Mouse (Mus musculus): ENCODE data around the gene Hivep3.

The Hivep3 gene

GRCm38 (mm10) chr4:119948922-119949614 lies 215.5 kb downstream of the Hivep3 start:
- no peak for DNase-seq (ENCODE audit: extremely low spot score)

DNA sequence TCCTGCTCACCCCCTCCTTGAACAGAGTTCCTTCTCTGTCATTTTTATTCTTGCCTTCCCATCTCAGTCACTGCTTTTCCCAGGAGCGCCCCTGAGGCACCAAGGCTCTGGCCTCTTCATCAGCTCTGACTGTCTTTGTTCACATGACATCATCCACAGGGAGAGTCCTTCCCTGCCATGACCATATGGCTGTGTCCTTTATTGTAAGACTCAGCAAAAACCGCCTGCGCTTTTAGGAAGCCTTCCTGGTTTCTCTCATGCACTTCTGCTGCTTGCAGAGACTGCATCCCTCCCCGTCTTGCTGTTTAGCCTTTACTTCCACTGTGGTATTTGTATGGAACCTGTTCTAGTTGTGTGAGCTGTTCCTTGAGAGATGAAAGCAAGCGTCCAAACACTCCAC lies 216.6 kb downstream of the Hivep3 start:
- no peak for DNase-seq (ENCODE audit: extremely low spot score)

DNA sequence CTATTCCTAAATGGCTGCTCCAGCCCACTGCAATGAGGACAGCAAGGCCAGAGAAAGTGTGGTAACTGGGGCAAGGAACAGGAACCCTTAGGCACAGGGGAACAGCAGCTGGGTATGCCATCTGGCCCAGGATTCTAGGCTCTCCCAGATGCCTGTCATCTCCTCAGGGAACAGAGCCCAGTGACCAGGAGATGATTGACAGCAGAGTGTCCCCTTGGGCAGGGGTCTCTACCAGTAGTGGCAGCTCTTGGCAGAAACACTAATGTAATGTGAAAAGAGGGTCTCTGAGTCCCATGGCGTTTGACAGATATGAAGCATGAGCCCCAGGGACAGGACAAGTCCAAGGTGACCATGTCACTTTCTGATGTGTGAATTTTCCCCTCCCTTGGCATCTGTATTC lies 217.5 kb downstream of the Hivep3 start:
- no peak for DNase-seq (ENCODE audit: extremely low spot score)

GRCm38 (mm10) chr4:119955008-119955407 lies 221.4 kb downstream of the Hivep3 start:
- no peak for DNase-seq (ENCODE audit: extremely low spot score)

DNA sequence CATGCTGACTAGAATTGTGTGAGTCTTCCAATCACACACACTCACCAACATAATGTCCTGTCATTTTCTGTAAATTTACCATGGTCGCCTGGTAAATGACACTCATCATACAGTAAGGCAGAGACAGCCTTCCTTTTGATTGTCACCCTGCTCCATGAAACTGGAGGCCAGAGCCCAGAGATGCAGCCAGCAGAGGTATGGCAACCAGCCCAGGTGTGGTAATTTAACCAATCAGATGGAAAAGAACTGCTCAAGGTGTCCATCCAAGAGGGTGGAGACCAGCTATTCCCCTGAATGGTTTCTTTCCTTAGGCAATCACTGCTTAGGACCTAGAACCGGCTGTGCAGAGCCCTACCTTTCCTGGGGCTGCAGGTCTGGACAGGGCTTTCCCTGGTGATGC lies 224.4 kb downstream of the Hivep3 start:
- DNase-seq (ENCODE audit: extremely low spot score) = no peak

GRCm38 (mm10) chr4:119959293-119959692 lies 225.7 kb downstream of the Hivep3 start:
- DNase-seq (ENCODE audit: extremely low spot score) = no peak

DNA sequence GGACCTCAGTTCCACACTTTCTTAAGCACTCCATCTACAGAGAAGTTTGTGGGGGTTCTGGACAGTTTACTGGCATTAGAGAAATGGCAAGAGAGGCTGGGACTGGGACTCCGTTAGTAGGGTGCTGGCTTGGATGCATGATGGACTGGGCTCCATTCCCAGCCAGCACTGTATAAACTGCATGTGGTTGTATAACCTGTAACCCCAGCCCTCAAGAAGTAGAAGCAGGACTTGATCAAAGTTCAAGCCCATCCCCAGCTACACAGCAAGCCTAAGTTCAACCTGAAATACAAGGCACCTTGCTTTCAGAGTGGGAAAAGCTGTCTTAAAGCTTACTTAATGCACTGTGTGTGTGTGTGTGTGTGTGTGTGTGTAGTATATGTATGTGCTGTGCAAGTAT lies 226.3 kb downstream of the Hivep3 start:
- DNase-seq (ENCODE audit: extremely low spot score) = no peak

- DNase-seq (ENCODE audit: extremely low spot score) = no peak
Observed at GRCm38 (mm10) chr4:119960523-119960922, 226.9 kb downstream of the Hivep3 start.

GRCm38 (mm10) chr4:119961164-119961563 lies 227.6 kb downstream of the Hivep3 start:
- DNase-seq (ENCODE audit: extremely low spot score) = no peak

GRCm38 (mm10) chr4:119962066-119962465 lies 228.5 kb downstream of the Hivep3 start:
- no peak for DNase-seq (ENCODE audit: extremely low spot score)

DNA sequence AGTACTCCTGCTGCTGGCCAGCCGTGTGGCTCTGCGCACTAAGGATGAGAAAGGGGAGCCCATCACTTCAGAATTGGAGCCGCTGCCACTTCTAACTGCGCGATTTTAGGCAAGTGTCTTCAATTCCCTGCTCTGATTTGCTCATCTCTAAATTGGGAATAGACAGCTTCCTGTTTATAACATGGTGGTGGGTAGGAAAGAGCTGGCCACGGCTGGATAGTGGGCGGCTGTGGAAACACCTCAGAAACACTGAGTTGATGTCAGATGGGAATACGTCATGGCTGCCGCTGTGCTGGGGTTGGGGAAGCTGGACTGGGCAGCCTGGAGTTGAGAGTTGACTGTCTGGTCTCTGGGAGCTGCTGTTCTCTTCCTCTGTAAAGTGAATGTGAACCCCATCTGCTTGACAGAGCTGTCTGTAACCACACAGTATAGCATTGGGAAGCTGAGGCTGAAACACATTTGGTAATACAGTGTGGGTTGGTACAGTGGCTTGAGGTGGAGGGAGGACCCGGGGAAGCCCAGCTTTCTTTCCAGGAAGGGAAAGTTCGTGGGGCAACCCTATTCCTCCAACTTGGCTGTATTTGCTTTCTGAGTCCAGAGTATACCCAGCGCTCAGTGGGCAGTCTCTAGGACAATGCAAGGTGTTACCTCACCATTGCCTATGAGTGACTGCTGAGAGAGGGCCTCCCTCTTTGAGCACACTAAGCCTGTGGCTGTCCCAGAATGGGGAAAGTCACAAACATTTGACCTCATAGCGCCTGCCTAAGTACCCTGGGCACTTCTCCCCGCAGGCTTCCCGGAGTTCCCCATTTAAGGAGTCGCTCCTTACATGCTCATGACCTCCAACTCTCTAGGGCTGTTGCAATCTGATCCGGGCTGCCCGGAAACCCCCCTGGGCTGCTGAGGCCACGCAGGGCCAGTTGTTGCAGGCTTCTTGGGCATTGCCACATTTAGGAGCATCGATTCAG lies 232.8 kb downstream of the Hivep3 start:
- DNase-seq (ENCODE audit: extremely low spot score) = no peak

DNA sequence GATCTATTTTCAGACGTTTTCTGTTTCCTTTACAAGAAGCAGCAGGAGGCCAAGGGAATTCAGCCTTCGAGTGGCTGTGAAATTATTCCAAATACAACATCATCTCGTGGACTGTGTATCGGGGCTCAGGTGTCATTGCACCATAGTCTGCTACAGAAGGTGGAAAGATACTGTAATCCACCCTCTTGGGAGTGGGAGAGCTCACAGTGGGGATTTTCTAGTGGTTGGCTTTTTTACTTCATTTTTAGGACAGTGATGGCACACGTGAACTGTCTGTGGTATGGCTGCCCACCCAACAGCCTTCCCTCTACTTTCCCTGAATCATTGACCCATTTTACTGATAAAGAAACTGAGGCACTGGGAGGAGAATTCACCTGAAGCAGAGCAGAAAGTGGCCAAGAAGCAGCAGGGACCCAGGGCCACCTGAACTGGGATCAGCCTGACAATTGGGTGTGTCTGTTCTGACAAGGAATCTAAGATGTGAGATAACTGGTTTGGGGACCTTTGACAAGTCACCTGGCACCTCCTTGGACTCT lies 233.6 kb downstream of the Hivep3 start:
- DNase-seq (ENCODE audit: extremely low spot score) = no peak

- DNase-seq (ENCODE audit: extremely low spot score) = no peak
Observed at GRCm38 (mm10) chr4:119967636-119968035, 234.1 kb downstream of the Hivep3 start.

DNA sequence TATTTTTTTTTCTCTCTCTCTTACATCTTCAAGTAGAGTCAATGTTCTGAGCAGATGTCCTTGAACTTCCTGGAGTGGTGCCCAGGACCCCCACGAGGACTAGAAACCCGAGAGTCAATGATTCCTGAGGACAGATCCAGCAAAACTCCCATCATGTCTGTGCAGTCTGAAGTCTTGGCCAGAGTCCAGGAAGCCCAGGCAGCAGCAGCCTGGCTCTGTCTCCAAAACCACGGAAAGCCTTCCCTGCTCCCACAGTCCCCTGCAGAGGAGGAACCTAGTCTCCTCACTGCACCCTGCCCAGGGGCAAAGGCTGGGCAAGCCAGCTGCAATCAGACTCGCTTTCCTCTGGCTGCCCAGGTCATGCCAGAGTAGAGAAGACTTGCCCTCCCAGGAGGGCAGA lies 234.5 kb downstream of the Hivep3 start:
- no peak for DNase-seq (ENCODE audit: extremely low spot score)

- DNase-seq (ENCODE audit: extremely low spot score) = no peak
Observed at GRCm38 (mm10) chr4:119968887-119969286, 235.3 kb downstream of the Hivep3 start.

GRCm38 (mm10) chr4:119970166-119970565 lies 236.6 kb downstream of the Hivep3 start:
- DNase-seq (ENCODE audit: extremely low spot score) = no peak

DNA sequence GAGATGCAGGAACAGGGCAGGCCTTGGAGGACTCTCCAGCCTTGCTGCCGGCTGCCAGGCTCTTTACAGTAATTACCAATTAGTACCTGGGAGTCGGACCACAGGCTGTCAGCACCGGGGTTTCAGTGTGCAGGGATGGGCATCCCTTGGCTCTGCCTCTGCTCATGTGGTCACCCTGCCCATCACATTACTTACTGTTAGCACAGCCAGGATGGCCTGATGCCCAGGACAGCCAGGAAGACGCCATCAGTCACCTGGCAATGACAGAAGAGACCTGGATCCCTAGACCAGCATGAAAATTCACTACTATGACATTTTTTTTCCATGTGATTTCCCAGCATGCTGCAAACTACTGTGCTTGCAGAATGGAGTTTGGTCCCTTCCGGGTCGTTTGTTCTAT lies 238.8 kb downstream of the Hivep3 start:
- no peak for DNase-seq (ENCODE audit: extremely low spot score)

- no peak for DNase-seq (ENCODE audit: extremely low spot score)
Observed at GRCm38 (mm10) chr4:119973729-119974605, 240.4 kb downstream of the Hivep3 start.

- DNase-seq (ENCODE audit: extremely low spot score) = no peak
Observed at GRCm38 (mm10) chr4:119975242-119975641, 241.7 kb downstream of the Hivep3 start.

GRCm38 (mm10) chr4:119975822-119976221 lies 242.2 kb downstream of the Hivep3 start:
- no peak for DNase-seq (ENCODE audit: extremely low spot score)

DNA sequence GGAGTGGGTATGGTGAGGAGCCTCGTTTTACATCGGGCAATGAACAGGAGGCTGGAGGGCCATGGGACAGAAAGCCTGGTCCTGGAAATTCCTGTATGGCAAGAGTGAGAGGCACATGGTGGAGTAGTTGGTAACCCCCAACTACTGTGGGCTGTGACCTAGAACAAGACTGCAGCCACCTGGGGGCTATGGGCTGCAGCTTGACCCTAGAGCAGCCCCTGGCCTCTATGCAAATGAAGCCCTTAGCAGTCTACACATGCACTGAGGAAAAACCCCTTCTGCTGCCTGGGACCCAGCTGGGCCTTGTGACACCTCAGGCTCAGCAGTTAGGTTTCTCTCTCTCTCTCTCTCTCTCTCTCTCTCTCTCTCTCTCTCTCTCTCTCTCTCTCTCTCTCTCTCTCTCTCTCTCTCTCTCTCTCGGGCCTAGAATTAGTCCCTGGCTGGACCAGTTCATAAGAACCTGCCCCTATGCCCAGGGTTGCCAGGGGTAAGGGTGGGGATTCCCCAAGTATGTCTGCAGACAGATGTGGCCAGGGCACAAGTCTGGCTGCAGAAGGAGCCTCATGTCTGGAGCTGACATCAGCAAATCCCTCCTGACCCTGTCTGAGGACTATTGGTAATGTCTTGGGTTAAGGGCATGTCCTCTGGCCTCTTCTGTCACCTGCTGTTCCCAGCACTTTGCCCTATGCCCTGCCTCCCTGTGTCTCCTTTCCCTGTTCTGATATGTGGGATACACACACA lies 243.0 kb downstream of the Hivep3 start:
- no peak for DNase-seq (ENCODE audit: extremely low spot score)
